Mouse (Mus musculus): ENCODE measurements at regions not wholly inside any gene's neighbourhood (a gene's known extent, or its start where the extent isn't known, plus 50 kb on each side); places are given as distances from the start of the nearest gene placed in this dataset.

DNA sequence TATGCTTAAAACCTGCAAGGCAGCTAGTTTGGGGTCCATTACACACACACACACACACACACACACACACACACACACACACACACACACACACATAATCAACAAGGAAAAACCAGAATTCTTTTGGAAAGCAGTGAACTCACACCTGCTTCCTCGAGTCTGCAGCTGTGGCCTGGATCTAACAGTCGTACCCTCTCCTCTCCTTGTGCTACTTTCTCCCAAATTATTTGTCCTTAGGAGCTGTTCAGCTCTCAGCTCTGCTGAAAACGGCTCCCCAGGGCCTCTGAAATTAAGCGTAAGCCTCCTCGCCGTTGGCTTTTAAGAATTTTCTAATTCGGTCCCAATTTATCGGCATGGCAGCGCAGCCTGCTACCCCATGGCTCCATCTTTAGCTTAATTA, 243.9 kb downstream of the Cbln4 start:
- no peak for ATAC-seq (ENCODE audit: insufficient read depth)
- Histone ChIP-seq H3K4me2 (no peak overlapping the region), H3K36me3 (replicated peaks) (no peaks in the 10 kb centered on the region), H3K9ac (no peak overlapping the region), H3K4me3 (replicated peaks) (no peak overlapping the region), H3K9me3 (replicated peaks) (0 out of 2 replicates have a peak, but pooled peaks cover 7% of the 10 kb centered on the region), H3K27ac (replicated peaks) (no peak overlapping the region), H3K4me1 (replicated peaks) (no peaks in the 10 kb centered on the region), H3K27me3 (no peaks in the 10 kb centered on the region)
- 65% methylated on average over 9 of the region's 9 CpGs for WGBS (ENCODE audit: insufficient replicate concordance)

GRCm38 (mm10) chr2:171790686-171791085, 252.6 kb downstream of the Cbln4 start:
- H3K27me3 ChIP-seq, result no peaks in the 10 kb centered on the region
- no peak overlapping the region for H3K4me2 ChIP-seq
- H3K9me3 ChIP-seq (replicated peaks), result 0 out of 2 replicates have a peak, but pooled peaks cover 3% of the 10 kb centered on the region
- H3K36me3 ChIP-seq (replicated peaks), result no peaks in the 10 kb centered on the region
- H3K4me3 ChIP-seq (replicated peaks), result no peak overlapping the region
- no peak overlapping the region for H3K9ac ChIP-seq
- no peaks in the 10 kb centered on the region for H3K4me1 ChIP-seq (replicated peaks)
- ATAC-seq (ENCODE audit: insufficient read depth), result no peak
- H3K27ac ChIP-seq (replicated peaks), result no peak overlapping the region
- 72% methylated on average over 9 of the region's 9 CpGs for WGBS (ENCODE audit: insufficient replicate concordance)

DNA sequence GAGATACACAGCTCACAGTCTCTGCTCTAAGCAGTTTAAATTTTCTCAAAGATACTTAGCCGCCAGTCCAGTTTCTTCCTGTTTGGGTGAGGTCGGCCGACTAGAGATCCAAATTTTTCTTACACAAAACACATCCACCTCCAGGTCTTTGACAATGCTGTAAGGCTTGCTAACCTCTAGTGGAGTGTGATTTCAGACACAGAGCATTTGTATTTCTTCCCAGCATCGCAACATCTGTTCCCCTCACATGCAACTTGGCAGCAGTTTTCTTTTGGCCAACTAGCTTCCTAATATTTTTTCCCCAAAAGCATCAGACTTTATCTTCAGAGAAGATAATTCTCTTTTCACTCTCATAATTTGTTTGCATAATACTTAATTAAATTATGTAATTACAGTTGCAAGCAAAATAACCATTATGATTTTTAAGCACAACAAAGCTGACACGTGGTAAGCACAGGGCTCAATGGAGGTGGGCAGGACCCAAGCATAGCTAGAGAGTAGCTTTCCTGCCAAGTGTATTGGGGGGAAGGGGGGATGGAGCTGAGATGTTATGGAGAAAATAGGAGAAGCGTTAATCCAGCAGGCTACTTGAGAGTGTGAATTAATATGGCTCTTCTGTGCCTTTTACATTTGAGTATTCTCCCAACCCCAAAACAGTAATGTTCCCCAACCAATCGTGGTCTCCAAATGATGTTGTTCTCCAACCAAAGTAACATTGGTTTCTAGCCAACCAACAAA, 276.9 kb downstream of the Cbln4 start:
- Histone ChIP-seq H3K9me3 (replicated peaks) (no peaks in the 10 kb centered on the region), H3K36me3 (replicated peaks) (no peaks in the 10 kb centered on the region), H3K4me2 (no peak overlapping the region), H3K4me3 (replicated peaks) (no peak overlapping the region), H3K9ac (no peak overlapping the region), H3K27ac (replicated peaks) (no peak overlapping the region), H3K27me3 (no peaks in the 10 kb centered on the region), H3K4me1 (replicated peaks) (no peaks in the 10 kb centered on the region)
- 65% methylated on average over 7 of the region's 7 CpGs for WGBS (ENCODE audit: insufficient replicate concordance)
- no peak for ATAC-seq (ENCODE audit: insufficient read depth)

DNA sequence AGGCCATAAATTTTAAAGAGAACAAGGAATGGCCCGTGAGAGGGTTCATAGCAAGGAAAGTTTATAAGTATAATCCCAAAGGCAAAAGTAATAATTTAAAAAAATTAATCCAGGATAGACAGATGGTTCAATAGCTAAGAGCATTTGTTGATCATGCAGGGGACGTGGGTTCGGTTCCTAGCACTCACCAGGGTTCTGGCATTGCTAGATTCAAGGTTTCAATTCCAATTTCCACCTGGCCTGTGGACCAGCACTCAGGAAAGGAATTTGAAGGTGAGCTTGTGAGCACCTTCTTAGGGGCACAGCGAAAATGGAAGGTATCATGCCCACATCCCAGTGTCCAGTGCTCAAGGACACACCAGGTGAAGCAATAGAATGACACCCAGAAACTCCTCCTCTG, 278.2 kb downstream of the Cbln4 start:
- no peak for ATAC-seq (ENCODE audit: insufficient read depth)
- Histone ChIP-seq H3K27ac (replicated peaks) (no peak overlapping the region), H3K9me3 (replicated peaks) (no peaks in the 10 kb centered on the region), H3K4me1 (replicated peaks) (no peaks in the 10 kb centered on the region), H3K36me3 (replicated peaks) (no peaks in the 10 kb centered on the region), H3K4me2 (no peak overlapping the region), H3K9ac (no peak overlapping the region), H3K4me3 (replicated peaks) (no peak overlapping the region), H3K27me3 (no peaks in the 10 kb centered on the region)
- 53% methylated on average over 4 of the region's 4 CpGs for WGBS (ENCODE audit: insufficient replicate concordance)

DNA sequence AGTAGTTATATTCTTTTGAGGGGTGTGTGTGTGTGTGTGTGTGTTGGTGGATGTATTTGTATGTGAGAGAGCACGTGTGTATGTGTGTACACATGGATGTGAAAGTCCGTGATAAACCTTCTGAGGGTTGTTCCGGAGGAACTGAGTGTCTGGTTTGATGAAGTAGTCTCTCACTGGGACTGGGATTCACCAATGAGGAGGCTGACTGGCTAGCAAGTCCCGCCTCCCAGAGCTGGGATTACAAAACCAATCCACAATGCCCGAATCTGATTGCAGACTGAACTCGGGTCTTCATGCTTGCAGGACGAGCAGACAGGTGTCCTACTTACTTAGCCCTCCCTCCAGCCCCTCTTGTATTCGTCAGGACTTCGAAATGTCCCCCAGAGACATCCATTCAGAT, 289.8 kb downstream of the Cbln4 start:
- Histone ChIP-seq H3K4me1 (replicated peaks) (no peaks in the 10 kb centered on the region), H3K27me3 (no peaks in the 10 kb centered on the region), H3K9me3 (replicated peaks) (0 out of 2 replicates have a peak, but pooled peaks cover 5% of the 10 kb centered on the region), H3K27ac (replicated peaks) (no peak overlapping the region), H3K36me3 (replicated peaks) (no peaks in the 10 kb centered on the region), H3K4me3 (replicated peaks) (no peak overlapping the region), H3K4me2 (no peak overlapping the region), H3K9ac (no peak overlapping the region)
- ATAC-seq (ENCODE audit: insufficient read depth), result no peak
- WGBS (ENCODE audit: insufficient replicate concordance), result 61% methylated on average over 9 of the region's 9 CpGs

- H3K4me3 ChIP-seq (replicated peaks), result no peak overlapping the region
- H3K9ac ChIP-seq, result no peak overlapping the region
- WGBS (ENCODE audit: insufficient replicate concordance), result 14% methylated on average over 1 of the region's 1 CpGs
- ATAC-seq (ENCODE audit: insufficient read depth), result no peak
- H3K27me3 ChIP-seq, result no peaks in the 10 kb centered on the region
- no peak overlapping the region for H3K27ac ChIP-seq (replicated peaks)
- H3K9me3 ChIP-seq (replicated peaks), result 0 out of 2 replicates have a peak, but pooled peaks cover 2% of the 10 kb centered on the region
- no peaks in the 10 kb centered on the region for H3K4me1 ChIP-seq (replicated peaks)
- H3K4me2 ChIP-seq, result no peak overlapping the region
- no peaks in the 10 kb centered on the region for H3K36me3 ChIP-seq (replicated peaks)
These were observed 296.1 kb downstream of the Cbln4 start for GRCm38 (mm10) chr2:171747162-171747561.

DNA sequence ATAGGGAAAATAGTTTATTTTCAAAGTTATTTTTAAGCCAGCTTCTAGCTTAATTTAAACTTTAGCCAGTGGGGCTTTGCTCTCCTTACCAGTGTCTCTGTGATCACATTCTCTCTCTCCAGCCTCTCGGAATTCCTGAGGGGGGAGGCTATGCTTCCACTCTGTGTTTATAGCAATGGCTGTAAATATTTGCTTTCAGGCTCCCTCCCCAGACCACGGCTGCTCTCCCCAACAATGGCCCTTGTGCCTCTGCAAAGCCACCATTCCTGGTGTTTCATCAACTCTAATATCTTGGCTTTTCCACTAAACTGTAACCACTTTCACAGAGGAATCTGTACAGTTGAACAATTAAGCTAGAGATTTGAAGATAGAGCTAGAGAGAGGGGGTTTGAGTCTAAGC, 300.2 kb downstream of the Cbln4 start:
- no peak overlapping the region for H3K4me2 ChIP-seq
- no peak overlapping the region for H3K4me3 ChIP-seq (replicated peaks)
- no peak overlapping the region for H3K27ac ChIP-seq (replicated peaks)
- 0 out of 2 replicates have a peak, but pooled peaks cover 2% of the 10 kb centered on the region for H3K9me3 ChIP-seq (replicated peaks)
- no peak overlapping the region for H3K9ac ChIP-seq
- H3K36me3 ChIP-seq (replicated peaks), result no peaks in the 10 kb centered on the region
- no peaks in the 10 kb centered on the region for H3K4me1 ChIP-seq (replicated peaks)
- no peak for ATAC-seq (ENCODE audit: insufficient read depth)
- H3K27me3 ChIP-seq, result no peaks in the 10 kb centered on the region
- 22% methylated on average over 2 of the region's 2 CpGs for WGBS (ENCODE audit: insufficient replicate concordance)

DNA sequence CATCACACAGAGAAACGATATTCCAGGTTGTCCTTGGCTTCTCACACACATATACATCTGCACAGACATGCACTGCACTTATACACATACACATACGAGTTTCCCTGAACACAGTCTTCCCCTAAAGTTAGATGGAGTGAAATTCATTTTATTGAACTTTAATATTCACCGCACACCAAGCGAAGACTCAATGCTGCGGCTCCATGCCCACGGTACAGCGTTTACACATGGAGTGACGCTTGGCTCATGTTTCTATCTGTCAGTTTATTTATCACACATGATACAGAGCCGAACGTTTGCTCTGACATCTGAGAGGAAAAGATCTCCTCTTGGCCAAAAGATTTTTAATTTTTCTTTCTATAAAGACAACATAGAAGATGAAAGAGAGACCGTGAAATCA, 300.6 kb downstream of the Cbln4 start:
- no peaks in the 10 kb centered on the region for H3K27me3 ChIP-seq
- ATAC-seq (ENCODE audit: insufficient read depth), result no peak
- H3K4me3 ChIP-seq (replicated peaks), result no peak overlapping the region
- 0 out of 2 replicates have a peak, but pooled peaks cover 2% of the 10 kb centered on the region for H3K9me3 ChIP-seq (replicated peaks)
- H3K4me2 ChIP-seq, result no peak overlapping the region
- no peaks in the 10 kb centered on the region for H3K36me3 ChIP-seq (replicated peaks)
- no peak overlapping the region for H3K9ac ChIP-seq
- WGBS (ENCODE audit: insufficient replicate concordance), result 46% methylated on average over 11 of the region's 11 CpGs
- no peaks in the 10 kb centered on the region for H3K4me1 ChIP-seq (replicated peaks)
- no peak overlapping the region for H3K27ac ChIP-seq (replicated peaks)

GRCm38 (mm10) chr2:171737761-171738160, 305.5 kb downstream of the Cbln4 start:
- Histone ChIP-seq H3K27me3 (no peaks in the 10 kb centered on the region), H3K4me3 (replicated peaks) (no peak overlapping the region), H3K9me3 (replicated peaks) (no peaks in the 10 kb centered on the region), H3K9ac (no peak overlapping the region), H3K4me2 (no peak overlapping the region), H3K36me3 (replicated peaks) (no peaks in the 10 kb centered on the region), H3K27ac (replicated peaks) (no peak overlapping the region), H3K4me1 (replicated peaks) (no peaks in the 10 kb centered on the region)
- 65% methylated on average over 8 of the region's 8 CpGs for WGBS (ENCODE audit: insufficient replicate concordance)
- no peak for ATAC-seq (ENCODE audit: insufficient read depth)

GRCm38 (mm10) chr2:171735061-171735490, 308.2 kb downstream of the Cbln4 start:
- H3K9me3 ChIP-seq (replicated peaks), result no peaks in the 10 kb centered on the region
- H3K27ac ChIP-seq (replicated peaks), result no peak overlapping the region
- ATAC-seq (ENCODE audit: insufficient read depth), result no peak
- 36% methylated on average over 14 of the region's 14 CpGs for WGBS (ENCODE audit: insufficient replicate concordance)
- H3K4me1 ChIP-seq (replicated peaks), result no peaks in the 10 kb centered on the region
- H3K9ac ChIP-seq, result no peak overlapping the region
- H3K4me2 ChIP-seq, result no peak overlapping the region
- no peaks in the 10 kb centered on the region for H3K27me3 ChIP-seq
- no peaks in the 10 kb centered on the region for H3K36me3 ChIP-seq (replicated peaks)
- no peak overlapping the region for H3K4me3 ChIP-seq (replicated peaks)

DNA sequence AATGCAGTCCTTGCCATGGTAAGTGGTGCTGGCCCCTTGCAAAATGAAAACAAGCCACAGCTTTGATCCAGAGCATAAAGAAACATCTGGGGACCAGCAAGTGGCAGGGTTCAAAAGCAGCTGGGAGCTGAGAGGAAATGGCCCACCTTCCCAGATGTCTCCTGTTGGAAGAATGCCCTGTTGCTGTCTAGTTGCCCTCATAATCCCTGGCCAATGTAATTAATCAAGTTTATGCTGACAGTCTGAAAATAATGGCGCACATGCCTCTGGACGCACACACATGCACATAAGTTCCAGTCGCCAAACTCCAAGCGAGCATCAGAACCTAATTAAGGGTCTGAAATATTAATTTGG, 308.7 kb downstream of the Cbln4 start:
- Histone ChIP-seq H3K9ac (no peak overlapping the region), H3K4me3 (replicated peaks) (no peak overlapping the region), H3K4me1 (replicated peaks) (no peaks in the 10 kb centered on the region), H3K27ac (replicated peaks) (no peak overlapping the region), H3K4me2 (no peak overlapping the region), H3K27me3 (no peaks in the 10 kb centered on the region), H3K36me3 (replicated peaks) (no peaks in the 10 kb centered on the region), H3K9me3 (replicated peaks) (no peaks in the 10 kb centered on the region)
- 79% methylated on average over 4 of the region's 4 CpGs for WGBS (ENCODE audit: insufficient replicate concordance)
- ATAC-seq (ENCODE audit: insufficient read depth), result no peak

Data from liver, embryonic 15.5 days (tissue).